ENCODE assay signal across 19 mouse cellular contexts in the genomic region with DNA sequence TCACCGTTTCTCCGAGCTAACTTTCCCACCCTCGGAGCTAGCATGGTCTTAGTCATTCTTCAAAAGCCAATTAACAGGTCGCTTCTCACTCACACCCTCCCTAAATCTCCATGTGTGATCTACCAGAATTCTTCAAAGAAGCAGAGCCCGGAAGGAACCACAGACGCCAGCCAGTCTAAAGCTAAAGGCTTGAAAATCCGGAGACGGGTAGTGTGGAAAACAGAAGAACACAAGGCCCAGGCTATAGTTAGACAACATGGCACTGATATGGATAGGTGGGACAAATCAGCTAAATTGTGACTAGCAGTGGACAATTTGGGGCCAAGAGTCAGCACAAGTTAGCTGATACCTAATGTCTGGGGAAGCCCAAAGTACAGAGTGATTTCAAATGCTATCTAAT.
"Had no signal": no experiment of that assay in that cellular context is flagged by ENCODE, and none has a peak within 500 bp of the region (broad histone marks: within the 10 kb centered on the region; RNA-seq: fewer than 3 reads in every experiment).

No protein-coding gene starts in this region.

- H3K9ac ChIP-seq: kidney, embryonic 15.5 days; liver, embryonic 13.5 days; midbrain, embryonic 13.5 days; neural tube, embryonic 12.5 days; neural tube, embryonic 15.5 days had no signal

- H3K4me2 ChIP-seq: kidney, embryonic 15.5 days; liver, embryonic 13.5 days; midbrain, embryonic 13.5 days; neural tube, embryonic 12.5 days; neural tube, embryonic 15.5 days had no signal

- H3K27ac ChIP-seq: kidney, embryonic 15.5 days; left cerebral cortex, adult 2 months; liver, embryonic 13.5 days; midbrain, embryonic 13.5 days; neural tube, embryonic 12.5 days; stomach, postnatal 0 days had no signal

- H3K27me3 ChIP-seq: kidney, embryonic 15.5 days; liver, embryonic 13.5 days; neural tube, embryonic 12.5 days; neural tube, embryonic 15.5 days had no signal

- H3K36me3 ChIP-seq: kidney, embryonic 15.5 days; liver, embryonic 13.5 days; midbrain, embryonic 13.5 days; neural tube, embryonic 12.5 days; neural tube, embryonic 15.5 days had no signal

- H3K4me3 ChIP-seq: kidney, embryonic 15.5 days; left cerebral cortex, adult 2 months; liver, embryonic 13.5 days; midbrain, embryonic 13.5 days; neural tube, embryonic 12.5 days; neural tube, embryonic 15.5 days had no signal

- DNase-seq: kidney, adult 8-10 months; kidney, postnatal 10 days; kidney, postnatal 36 days; layer of hippocampus, postnatal 36 days; liver, embryonic 13.5 days; lung, adult 2 months; lung, postnatal 14 days; lung, postnatal 4 days; right cerebral cortex, adult 18-20 months; right cerebral cortex, postnatal 14 days; thymus, adult 18-20 months; thymus, postnatal 14 days; thymus, postnatal 4 days had no signal

- H3K9me3 ChIP-seq: kidney, embryonic 15.5 days; liver, embryonic 13.5 days; midbrain, embryonic 13.5 days; neural tube, embryonic 12.5 days; neural tube, embryonic 15.5 days had no signal

- H3K4me1 ChIP-seq: kidney, embryonic 15.5 days; liver, embryonic 13.5 days had no signal
